Mouse (Mus musculus) testis, postnatal 14 days (tissue): ENCODE results near the gene Perm1.
A peak's percentile ranks its signal among the peaks of the same experiment; 100 is the strongest.

Source experiments
- DNase-seq: peaks from one replicate; pipeline ENCODE4 v3.0.0; 2021; ENCODE audit warnings: low spot score

The Perm1 gene

GRCm38 (mm10) chr4:156215649-156216048 lies at the start of gene Perm1:
Gene Perm1, plus strand, starts transcription at chr4:156215868.
- DNase-seq = no peak

DNA sequence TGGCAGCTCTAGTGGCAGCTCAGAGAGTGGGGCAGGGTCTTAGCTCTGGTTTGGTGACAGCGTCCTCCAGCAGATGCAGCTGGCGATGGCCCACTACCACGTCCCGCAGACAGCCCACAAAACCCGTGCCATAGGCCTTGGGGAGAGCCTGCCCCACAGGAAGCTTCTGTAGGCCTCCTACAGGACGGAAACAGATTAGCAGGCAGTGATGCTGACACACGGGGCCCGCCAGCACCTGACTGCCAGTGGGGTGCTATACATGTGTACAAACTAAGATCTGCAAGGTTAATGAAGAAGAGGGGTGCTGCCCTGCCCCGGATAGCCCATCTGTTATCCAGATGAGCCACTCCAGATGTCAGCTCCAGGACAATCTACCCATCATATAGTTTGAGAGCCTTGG lies 49.2 kb upstream of the Perm1 start:
- DNase-seq = no peak

GRCm38 (mm10) chr4:156168611-156169010 lies 47.1 kb upstream of the Perm1 start:
- no peak for DNase-seq

GRCm38 (mm10) chr4:156169129-156169528 lies 46.5 kb upstream of the Perm1 start:
- no peak for DNase-seq

- DNase-seq = no peak
These were observed 43.8 kb upstream of the Perm1 start for GRCm38 (mm10) chr4:156171828-156172227.

- no peak for DNase-seq
These were observed 38.0 kb upstream of the Perm1 start for GRCm38 (mm10) chr4:156177630-156178029.

DNA sequence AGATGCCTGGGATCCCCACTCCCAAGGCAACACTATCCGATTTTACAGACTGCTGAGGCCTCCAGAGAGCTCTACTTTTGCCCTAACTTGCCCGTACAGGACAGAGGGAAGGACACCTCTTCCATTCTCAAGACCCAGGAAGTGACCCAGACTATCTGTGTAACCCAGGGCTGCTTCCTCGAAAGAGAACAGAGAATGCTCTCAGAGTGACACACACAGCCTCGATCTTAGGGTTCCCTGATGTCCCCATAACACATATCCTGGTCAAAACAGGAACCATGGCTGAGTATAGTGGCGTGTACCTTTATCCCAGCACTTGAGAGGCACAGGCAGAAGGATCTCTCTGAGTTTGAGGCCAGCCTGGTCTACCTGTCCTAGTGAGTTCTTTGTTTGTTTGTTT lies 31.9 kb upstream of the Perm1 start:
- DNase-seq = no peak

GRCm38 (mm10) chr4:156184291-156184954 lies 31.2 kb upstream of the Perm1 start:
- no peak for DNase-seq

DNA sequence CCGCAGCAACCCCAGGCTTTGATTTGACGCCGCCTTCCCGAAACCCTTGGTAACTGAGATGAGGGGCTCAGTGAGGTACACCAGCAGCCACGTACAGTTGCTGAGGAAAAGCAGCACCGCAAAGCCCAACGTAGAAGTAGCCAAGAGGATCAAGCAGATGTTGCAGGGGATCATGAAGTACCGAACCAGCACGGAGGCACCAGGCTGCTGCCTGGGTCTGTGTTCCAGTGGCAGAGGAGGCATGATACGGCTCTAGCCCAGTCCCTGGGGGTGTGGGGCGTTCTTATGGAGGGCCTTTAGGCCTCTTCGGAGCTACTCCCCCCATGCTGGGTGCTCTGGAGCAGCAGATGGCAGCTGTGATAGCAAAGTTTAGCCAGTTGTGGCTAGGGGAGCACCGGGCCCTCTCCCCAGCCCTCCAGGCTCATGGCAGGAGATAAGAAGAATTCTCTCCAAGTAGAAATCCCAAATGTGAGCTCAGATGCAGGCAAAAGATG lies 30.2 kb upstream of the Perm1 start:
- no peak for DNase-seq

DNA sequence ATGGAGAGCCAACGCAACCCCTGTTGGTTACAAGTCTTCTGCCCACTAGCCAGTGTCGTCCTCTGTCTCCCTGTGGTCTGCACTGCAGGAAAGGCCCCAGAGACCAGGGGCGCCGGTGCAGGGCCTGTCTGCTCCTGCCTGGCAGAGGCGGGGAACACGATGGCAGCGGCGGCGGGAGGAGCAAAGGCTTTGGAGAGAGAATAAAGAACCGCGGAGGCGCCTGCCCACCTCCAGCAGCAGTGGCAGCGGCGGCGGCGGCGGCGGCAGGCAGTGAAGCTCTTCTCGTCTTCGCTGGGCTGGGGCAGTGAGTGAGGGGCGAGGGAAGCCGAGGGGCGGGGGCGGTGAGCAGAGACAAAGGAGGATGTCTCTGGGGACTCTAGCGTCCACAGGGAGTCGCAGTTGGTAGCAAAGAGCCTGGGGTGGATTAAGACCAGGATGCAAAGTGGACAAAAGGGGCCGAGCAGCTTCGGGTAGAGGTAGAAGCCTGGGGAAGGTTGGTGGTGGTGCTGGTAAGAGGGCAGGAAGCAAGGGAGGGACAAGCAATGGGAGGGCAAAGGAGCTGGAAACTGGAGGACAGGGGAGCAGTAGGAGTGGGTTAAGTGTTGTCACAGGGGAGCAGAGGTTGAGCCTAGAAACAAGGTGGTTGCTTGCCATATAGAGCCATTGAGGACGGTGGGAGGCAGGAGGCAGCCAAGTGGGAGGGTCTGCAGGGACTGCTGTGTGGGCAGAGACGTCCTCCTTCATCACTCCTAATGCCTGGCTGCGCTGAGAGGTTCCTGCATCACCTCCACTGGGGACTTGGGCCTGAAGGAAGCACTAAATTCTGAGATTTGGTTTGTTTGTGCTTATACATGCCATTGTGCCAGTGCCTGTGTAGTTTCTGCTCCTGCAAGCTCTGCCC lies 29.5 kb upstream of the Perm1 start:
- DNase-seq = no peak

GRCm38 (mm10) chr4:156188162-156188810 lies 27.4 kb upstream of the Perm1 start:
- no peak for DNase-seq

DNA sequence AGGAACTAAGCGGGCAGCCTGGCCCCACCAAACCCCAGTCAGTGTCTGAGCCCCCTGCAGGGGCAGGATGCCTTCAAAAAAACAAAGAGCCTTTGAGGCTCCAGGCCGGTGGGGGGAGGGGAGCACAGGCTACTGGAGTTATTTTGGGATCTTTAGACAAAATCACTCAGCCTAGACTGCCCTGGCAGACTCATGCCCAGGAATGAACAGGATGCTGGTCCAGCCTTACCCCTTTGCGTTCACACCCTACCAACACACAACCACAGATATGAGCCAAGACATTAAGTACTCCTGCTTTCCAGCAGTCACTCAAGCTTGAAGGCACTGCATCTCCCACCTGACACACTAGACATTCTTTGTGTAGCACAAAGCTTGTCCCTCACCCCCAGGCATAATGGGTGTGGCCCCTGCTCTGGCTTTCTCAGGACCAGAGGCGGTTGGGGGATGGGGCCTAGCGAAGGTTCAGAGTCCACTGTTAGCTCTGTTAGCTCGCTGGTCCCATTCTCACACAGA lies 26.8 kb upstream of the Perm1 start:
- DNase-seq = no peak

DNA sequence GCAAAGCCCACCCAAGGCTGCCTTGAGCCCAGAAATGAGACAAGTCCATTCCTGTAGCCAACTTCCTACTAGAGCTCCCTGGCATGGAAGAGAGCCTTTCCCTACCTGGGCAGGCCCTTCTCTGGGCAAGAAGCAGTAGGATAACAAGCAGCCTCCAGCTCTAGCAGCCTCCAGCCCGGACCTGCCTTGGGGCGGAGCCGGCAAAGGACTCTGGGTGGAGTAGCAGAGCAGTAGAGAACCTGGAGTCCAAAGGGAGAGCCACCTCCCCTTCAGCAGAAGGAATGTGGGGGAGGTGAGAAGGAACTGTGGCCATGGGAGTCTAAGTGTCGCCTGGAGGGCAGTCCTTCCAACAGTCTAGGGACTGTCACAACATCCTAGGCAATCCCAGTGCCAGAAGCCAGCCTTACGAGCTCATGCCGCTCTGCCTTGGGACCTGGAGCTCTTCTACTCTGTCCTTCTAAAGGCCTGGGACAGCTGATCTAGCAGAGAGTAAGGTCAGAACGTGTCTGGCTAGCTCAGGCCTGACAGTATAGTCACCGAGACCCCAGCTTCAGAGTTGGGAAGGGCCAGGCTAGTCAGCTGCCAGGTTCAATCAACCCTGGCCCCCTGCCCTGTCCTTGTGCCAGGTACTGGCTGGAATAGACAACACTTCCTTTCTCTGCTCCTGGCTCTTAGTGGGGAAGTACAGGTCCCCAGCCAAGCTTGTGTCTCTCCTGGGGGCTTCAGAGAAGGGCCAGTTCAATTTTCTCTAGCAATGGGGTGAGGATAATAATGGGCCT lies 23.1 kb upstream of the Perm1 start:
- no peak for DNase-seq

- no peak for DNase-seq
These were observed 22.5 kb upstream of the Perm1 start for GRCm38 (mm10) chr4:156193200-156193590.

DNA sequence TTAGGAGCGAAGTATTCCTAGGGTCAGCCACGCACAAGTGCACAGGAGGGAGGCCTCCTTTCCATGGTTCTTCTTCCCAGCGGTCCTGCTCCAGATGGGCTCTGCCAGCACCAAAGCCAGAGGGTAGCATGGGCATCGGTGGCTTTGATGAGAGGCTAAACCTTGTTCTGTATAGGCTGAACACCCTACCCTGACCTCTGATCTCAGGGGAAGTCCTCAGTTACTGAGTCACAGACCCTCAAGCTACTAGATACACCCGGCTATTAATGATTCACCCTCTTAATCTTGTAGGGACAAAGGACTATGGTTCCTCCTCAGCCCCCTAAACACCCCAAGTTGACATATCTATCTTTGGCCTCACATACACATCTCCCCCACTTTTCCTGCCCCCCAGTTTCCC lies 21.8 kb upstream of the Perm1 start:
- DNase-seq = no peak

GRCm38 (mm10) chr4:156194346-156194745 lies 21.3 kb upstream of the Perm1 start:
- no peak for DNase-seq

DNA sequence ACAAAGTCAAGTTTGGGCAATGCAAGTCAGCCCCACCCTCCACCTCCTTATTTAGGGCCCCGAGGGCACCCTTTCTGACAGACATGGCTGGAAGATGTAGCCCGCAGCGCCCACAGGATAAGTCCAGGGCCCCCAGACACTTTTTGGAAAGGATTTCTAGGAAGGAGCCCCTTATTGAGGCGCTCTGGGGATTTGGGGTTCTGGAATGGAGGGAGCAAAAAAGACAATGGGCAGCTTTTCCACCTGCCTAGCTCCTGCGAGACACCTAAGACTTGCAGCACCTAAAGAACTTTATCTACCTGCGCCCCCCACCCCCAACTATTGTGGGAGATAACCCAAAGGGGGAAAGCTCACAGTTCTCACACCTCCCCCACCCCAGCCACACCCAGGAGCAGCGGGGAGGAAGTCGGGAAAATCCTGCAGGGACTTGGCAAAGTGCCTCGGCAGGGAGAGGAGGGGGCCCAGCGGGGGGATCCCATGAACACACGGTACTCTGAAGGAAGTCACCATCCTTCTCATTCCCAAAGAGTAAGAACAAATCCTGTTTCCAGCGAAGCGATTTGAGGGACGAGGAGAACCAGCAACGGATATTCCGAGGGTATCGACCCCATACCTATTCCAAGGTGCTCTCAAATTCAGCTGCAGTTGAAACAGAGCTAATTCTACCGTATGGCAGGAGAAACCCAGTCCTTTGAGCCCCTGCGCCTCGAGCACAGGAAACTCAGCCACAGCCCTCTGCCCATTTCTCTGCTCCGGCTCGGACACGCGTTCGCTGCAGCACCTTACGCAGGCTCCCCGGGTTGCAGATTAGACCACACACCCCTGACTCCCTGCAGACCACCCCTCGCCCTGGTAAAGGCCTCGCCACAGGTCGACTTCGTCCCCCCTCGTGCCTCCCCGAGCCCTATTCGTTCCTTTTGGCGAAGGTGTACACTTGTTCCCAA lies 19.5 kb upstream of the Perm1 start:
- DNase-seq = peak; percentile 42

DNA sequence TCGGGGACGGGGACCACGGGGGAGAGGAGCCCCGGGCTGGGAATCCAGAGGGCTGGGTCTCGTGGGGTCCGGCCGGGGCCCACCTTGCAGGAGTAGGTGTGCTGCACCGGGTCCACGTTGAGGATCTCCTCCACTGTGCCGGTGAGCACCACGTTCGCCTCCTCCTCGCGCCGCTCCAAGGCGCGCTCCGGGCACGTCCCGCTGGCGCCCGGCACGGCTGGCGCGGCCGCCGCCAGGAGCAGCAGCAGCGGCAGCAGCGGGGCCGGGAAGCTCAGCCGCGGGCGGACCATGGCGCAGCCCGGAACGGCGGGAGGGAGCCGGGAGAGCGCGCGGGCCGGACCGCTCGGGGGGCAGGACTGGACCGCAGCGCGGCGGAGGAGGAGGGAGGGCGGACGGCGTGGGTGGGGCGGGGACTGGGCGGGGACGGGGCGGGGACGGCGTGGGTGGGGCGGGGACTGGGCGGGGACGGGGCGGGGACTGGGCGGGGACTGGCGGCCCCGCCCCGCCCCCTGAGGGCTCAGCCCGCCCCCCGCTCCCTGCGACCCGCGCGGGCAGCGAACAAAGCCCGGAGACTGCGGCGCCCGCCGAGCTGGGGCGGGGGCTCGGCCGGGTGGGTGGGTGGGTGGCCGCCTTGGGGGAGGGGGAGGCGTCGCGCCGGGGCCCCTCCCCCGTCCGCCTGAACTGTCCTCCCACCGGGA lies 18.4 kb upstream of the Perm1 start, which contains the start of gene Agrn:
Gene Agrn, minus strand, starts transcription at position 358 of the 698 bp plus-strand sequence.
- DNase-seq = peak; percentile 79

DNA sequence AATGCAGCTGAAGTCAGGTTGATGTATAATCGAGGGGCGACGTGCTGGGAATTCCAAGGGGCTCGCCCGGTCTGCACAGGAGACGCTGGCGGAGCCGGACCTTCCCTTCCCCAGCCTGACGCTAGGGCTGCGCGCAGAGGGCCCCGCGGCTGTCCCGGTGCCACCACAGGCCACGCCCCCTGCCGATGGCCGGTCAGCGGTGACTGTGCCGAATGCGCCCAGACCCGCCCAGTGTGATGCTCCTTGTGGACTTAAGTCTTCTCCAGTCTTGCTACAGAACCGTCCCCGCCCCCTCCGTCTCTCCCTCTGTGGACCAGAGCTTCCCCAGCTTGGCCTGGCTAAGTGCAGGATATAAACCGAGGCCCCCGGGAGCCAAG lies 17.9 kb upstream of the Perm1 start:
- DNase-seq = peak; percentile 76
